Mouse (Mus musculus): ENCODE measurements around the gene Rassf6. TPM values are rescaled to one million over a fixed set of nuclear protein-coding genes. Genes with fewer than 3 reads are reported as not detected.
A peak's percentile ranks its signal among the peaks of the same experiment; 100 is the strongest.
"Not testable (repeated sequence)": the region's sequence is repeated elsewhere in the genome, so short reads cannot be mapped to it uniquely, and the experiment has no call there.

Rassf6 gene
- total RNA-seq, 2 experiments from 2014 or later: 3.7 to 7.4 TPM

DNA sequence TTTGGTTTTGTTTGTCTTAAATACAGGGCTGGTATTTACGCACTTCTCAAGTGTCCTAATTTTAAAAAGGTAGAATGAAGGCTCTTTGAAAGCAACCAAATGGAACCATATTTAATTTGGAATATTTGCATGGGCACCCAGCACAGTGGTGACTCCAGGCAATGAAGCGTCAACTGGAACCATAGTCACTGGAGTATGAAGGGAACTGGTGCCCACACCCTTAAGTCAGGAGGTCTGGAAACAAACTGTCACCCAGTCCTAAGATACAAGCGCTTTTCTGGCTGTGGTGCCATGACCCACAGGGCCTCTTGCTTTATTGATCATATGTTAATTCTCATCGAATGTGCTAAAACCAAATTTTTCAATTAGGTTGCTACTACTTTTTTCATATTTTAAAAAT lies 13.0 kb downstream of the Rassf6 start:
- DNase-seq (ENCODE audit: low spot score in 2 of 2): no peak

DNA sequence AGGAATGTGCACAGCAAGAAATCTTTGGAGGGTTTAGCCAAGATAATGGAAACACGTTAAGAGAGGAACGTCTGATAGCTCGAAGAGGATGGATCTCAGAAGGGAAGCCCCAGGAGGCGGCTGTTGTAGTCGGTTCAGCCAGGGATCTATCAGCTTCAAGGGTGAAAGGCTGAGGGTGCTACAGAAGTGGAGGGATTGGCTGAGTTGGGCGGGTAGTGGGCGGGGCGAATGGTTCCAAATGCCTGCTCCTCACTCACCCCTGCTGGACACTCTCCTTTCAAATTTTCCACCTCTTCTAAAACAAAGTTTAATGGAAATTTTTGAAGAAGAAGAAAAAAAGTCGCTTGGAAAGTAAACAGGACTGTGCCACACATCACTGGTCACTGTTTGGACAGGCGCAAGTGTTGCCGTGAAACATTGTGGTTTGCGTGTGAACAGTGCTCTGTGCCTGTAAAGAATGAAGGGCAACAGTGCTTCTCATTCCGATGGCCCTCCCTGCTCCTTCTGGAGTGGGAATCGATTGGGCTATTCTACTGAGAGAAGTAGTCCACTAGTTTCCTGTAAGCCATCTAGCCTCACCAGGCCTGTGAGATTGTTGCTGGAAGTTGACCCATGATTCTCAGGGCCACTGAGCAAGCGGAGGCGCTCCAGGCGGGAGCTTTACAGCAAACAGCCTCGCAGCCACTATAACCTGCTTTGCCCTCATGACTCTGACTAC lies 15.6 kb downstream of the Rassf6 start:
- DNase-seq (ENCODE audit: low spot score in 2 of 2): no peak

DNA sequence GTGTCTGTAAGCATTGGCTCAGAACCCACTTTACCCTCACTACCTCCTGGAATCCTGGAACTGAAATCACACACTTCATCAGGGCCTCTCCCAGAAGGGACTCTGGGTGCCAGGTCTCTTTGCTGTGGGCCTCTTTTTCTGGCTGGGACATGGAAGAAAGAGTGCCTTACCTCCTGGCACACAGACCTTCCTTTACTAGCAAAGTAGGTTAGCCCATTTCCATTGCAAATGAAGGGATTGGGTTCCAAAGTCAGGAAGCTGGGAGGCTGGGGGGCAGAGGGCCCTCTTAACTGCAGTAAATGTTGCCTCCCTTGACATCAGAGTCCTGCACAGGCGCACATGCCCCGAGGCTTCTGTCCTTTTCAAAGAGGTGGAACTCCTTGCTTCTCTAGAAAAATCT lies 17.2 kb downstream of the Rassf6 start:
- no peak for DNase-seq (ENCODE audit: low spot score in 2 of 2)

DNA sequence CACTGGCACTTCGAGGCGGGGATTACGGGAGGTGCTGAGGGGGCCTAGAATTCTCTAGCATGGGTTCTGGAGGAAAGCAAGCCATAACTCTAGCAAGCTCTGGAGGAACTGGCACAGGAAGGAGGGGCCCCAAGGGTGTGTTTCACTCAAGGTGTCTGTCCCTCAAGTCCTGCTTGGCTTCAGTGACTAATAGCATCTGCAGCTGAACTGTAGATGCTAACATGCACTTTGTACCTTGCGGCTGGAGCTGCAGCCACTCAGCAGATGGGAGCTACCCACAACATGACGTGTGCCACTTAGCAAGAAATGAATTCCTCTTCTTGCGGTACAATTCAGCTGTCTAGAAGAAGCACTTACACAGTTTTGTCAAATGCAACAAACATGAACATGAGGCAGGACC lies 18.7 kb downstream of the Rassf6 start:
- DNase-seq (ENCODE audit: low spot score in 2 of 2): no peak

DNA sequence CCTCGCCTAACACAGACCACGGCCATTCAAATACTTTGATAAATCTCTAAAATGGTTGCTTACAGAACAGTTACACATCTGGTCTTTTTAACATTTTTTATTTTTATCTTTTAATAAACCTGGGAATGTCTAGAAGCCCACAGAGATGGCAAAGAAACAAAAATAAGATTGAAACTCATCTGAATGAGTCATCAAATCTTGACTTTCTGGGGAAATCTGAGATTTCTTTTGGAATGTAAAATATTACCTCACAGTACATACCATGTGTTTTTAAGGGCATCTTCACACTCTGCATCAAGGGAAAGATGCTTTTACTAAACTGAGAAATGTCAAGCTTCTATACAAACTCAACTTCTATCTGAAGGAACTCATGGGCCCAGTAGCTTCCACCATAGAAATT lies 19.1 kb downstream of the Rassf6 start:
- DNase-seq (ENCODE audit: low spot score in 2 of 2): no peak

DNA sequence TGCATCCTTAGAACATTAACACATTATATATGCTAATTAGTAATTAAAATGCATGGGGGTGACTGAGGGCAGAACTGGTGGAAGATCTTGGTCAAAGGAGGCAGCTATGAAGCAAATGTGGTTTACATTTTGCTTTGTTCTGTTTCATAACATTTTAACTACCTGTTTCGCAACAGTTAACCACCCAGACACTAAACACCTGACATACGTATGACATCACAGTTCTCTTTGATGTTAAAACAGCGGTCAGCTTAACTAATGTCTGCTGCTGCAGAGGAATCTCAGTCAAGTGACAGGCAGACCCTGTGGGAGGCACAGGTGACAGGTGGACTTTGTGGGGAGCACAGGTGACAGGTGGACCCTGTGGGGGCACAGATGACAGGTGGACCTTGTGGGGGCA lies 22.6 kb downstream of the Rassf6 start:
- DNase-seq (ENCODE audit: low spot score in 2 of 2): no peak

DNA sequence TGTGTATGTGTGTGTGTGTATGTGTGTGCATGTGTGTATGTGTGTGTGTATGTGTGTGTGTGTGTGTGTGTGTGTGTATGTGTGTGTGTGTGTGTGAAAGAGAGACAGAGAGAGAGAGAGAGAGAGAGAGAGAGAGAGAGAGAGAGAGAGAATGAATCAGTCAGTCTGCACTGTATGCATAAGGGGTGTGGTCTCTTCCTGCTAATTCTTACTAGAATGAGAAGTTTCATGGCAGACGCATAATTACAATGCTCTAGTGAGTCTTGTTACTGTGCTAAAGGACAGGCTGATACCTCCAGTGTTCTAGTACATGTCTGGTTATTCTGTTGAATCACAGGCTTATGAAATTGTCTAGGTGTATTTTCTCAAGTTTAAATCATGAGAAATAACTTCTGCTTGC lies 27.7 kb downstream of the Rassf6 start:
- DNase-seq (ENCODE audit: low spot score in 2 of 2): not testable (repeated sequence)

DNA sequence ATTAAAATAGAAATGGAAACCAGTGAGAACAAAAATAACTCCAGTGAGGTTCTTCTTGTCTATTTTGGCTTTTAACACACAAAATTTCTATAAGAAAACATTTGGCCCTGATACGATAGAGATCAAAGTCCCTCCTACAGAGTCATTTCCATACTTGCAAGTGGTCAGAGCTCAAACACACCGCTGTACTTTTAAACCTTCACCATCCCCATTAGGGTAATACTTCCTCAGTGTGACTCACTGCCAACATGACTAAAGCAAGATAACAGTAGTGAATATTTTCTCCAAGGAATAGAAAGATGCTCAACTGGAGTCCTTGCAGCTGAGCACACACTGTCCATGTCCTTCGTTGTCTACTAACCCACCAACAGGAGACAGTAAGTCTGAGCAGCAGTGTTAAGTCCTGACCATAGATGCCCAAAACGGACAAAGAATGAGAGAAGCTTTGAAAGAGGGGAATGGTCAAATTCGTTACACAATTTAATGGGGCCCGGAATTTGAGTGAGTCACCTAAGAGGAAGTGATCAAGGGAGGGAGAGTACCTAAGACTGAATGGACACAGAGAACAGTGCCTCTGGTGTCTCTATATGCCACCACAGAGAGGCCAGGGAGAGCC lies 28.4 kb downstream of the Rassf6 start:
- no peak for DNase-seq (ENCODE audit: low spot score in 2 of 2)

DNA sequence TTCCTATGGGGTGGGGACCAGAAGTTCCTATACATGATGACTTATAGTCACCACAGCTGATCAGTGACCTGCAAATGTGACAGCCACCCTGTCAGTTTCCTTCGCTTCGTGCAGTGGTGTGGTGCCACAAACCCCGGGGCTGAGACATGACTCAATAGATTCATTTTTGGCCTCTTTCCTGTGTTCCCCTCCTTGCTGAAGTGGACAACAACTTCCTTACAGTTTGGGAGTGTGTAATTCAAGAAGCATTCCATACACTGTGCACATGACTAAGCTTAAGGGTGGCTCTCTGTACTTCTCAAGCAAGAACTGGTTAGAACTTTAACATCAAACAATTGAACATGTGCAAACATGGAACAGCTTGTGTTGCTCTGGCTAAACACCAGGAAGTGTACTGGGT lies 29.1 kb downstream of the Rassf6 start:
- no peak for DNase-seq (ENCODE audit: low spot score in 2 of 2)

DNA sequence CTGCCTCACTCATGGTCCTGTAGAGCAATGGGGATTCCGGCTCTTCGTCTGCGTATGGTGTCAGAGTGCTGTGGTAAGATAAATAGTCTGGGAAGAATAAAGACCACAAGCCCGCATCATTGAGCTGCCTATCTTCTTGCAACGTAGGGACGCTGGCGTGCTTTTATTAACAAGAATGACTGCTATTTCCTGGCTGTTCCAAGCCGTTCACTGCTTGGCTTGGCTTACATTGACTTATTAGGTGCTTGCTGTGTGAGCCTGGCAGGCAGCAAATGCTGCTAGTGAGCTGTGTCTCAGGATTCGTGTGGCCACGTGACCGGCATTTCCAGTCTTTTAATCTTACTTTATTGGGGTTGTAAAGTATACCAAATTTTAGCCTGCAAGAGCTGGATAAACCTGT lies 31.6 kb downstream of the Rassf6 start:
- no peak for DNase-seq (ENCODE audit: low spot score in 2 of 2)

DNA sequence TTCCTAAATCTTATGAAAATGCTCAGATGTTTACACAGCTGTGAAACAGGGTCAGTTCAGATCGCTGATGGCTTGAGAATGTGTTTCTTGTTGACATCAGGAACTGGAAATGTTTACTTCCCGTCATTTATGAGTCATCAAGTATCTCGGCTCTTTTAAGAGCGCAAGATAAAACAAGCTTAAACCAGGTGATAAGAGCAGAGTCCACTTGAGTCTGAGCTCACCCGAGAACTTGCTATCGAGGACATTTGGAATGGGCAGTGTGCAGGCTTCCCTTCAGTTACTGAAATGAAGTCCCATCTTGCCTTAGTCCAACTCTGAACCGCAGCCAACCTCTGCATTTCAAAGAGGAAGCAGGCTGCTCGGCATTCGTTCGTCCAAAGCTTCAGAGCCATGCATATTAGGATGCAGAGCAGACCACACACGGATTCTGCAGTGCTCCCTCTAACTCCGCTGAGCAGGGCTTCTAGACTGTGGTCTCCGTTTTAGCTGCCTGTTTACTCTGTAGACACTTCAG lies 37.0 kb downstream of the Rassf6 start:
- DNase-seq (ENCODE audit: low spot score in 2 of 2): no peak

DNA sequence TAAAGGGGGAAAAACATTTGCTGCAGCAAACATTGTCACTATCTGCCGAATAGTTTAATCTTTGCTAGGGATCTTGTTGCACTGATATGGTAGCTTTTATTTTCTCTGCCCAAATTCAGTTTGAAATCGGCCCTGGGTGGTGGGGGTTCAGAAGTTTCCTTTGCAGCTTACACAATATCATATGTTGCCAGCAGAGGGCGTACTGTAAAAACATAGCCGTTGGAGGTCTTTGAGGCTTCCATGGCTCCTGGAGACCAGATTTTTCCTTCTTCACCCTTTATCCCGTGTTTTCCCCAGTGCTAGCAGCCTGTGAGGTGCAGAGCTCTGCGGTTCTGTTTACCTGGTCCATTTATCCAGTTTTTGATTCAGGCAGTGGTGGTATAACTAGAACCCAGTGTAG lies 39.0 kb downstream of the Rassf6 start:
- DNase-seq (ENCODE audit: low spot score in 2 of 2): peak in 1 of 2 experiments; percentile 14

DNA sequence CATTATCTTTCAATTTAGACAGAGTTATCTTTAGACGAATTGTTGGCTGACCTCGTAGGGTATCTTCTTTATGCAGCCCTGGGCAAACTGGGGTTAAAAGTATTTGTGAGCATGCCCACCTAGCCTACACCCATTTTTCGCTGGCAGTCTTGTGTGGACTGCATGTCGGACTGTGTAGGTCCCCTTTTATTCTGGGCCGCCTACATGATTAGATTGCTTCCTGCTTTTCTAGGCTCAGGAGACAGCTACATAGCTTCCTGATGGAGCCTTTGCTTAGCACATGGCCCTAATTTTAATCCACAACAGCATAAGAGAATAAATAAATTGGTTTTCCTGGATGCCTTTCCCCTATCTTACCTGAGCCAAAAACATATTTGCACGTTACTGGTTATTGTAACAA lies 44.3 kb downstream of the Rassf6 start:
- DNase-seq (ENCODE audit: low spot score in 2 of 2): no peak

DNA sequence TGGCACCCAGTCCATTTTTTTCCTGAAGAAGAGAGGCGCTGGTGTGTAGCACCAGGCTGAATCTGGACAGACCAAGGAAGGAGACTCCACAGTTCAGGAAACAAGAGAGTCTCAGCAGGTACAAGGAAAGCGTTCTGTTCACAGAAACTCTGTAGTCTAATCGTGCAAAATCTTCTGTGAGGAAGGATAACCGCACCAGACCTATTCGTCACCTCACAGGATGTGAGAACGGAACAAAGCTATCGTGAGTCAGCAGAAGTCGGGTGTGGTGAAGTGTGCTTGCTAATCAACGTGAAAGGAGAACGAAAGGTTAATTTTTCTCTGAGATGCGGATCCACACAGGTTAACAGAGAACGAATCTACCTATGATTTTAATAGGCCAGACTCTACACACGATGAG lies 45.5 kb downstream of the Rassf6 start:
- DNase-seq (ENCODE audit: low spot score in 2 of 2): no peak

DNA sequence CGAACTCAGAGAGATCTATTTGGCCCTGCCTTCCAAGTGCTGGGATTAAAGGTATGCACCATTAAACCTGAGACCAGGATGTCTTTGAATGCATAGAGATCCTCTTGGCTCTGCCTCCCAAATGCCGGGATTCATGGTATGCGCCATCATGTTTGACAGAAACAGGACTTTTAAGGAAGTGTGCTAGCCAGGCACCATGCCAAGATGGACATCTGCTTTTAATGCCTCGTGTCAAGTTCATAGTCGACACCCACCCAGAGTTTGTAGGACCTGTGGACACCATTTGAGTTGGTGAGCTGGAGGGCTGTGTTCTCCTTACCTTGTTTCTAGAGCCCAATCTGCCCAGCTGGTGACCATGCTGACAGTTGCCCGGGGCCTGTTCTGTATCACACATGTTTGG lies 48.5 kb downstream of the Rassf6 start:
- no peak for DNase-seq (ENCODE audit: low spot score in 2 of 2)

DNA sequence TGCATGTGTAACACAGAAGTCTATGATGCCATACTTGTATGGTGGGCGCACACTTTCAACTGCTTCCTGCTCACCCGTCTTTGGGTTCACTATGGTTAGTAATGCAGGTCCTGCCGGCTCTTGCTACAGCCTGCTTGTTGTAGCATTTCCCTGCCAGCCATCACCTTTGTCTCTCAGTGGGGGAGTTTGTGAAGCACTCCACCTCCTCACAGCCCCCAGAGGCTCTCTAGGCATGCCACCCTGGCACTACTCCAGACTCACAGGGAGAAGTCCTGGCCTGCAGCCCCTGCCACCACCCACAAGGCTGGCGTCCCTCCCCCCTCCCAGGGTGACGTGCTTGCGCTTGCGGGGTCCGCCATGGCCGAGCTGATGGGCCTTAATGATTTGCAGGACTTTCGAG lies 49.8 kb downstream of the Rassf6 start:
- no peak for DNase-seq (ENCODE audit: low spot score in 2 of 2)

DNA sequence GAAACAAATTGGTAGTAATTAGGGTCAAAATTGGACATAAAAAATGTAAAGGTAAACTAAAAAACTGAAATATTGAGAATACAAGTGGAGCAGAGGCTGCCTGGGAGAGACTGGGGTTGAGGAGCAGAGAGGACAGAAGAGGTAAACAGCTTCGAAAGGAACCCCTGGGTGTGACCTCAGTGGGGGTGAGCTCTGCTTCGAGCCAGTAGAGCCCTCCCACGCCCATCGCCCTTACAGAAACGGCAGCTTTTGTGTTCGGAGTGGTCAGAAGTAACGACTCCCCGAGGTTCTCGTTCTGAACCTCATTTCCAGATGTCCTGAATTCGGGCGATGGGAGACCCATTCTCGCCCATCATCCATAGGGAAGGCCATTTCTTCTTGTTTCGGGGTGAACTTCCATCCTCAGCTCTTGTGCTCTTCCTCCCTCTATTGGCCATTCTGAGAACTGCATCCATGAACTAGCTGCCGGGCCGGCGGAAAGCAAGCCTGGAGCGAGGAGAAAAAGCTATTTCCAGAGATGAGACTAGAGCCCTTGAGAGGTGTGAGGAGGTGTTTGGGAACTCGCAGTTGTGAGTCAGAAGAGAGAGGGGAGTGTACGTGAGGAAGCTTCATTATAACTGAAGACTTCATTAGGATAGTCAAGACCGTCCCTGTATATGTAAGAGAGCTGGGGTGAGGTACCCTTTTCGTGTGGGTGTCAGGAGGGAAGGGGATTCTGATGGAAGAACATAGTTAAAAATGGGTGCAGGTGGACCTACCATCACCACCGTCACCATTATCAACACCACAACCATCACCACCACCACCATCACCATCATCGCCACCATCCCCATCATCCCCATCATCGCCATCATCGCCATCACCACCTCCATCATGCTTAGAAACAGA lies 51.5 kb downstream of the Rassf6 start:
- peak; percentile 48 to 53 for DNase-seq (ENCODE audit: low spot score in 2 of 2)

DNA sequence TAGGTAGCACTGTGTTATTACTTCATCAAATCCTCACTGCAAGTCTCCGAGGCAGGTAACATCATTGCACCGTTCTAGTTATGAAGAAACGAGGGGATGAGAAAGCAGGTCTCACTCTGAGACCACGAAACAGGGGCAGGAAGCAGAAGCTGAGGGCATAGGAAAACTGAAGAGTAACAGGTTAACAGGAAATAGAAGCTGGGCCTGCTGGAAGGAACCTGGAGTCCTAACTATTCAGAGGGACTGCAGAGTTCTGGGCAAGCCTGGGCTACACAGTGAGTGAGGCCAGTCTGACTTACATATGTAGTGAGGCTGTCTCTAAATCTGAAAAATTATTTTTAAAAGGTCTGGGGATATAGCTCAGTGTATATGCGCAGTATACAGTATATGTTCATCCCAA lies 52.4 kb downstream of the Rassf6 start:
- no peak for DNase-seq (ENCODE audit: low spot score in 2 of 2)

DNA sequence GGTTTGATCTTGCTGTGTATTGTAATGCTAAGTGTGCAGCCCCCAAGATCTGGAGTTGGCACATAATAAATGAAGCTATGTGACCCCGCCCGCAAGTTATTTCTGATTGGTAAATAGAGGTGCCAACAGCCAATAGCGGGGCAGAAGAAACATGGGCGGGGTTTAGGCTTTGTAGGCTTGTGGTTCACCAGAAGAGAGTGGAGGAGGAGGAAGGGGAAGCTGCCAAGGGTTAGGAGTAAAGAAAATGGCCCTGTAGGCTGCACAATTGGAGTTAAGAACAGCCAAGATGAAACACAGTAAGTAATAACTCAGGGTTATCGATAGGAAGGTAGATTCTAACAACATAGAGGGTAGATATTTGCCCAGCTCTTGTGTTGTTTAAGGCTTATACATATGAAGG lies 53.9 kb downstream of the Rassf6 start:
- DNase-seq (ENCODE audit: low spot score in 2 of 2): no peak

DNA sequence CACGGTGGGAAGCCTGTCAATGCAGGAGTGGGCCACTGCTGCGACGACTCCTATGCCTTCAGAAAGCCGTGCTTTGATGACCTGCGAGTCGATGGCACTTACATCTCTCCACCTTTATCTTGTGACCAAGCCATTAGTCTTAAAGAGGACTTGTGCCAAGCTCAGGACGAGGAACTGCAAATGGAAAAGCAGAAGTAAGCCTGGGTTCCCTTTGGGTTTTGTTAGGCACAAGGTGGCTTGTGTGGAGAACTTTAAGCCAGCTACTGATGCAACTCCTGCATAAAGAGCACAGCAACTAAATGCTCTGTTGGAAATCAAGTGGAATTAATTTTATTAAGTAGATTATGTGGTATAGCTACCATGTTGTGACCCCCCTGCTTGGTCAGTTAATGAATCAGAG lies 55.7 kb downstream of the Rassf6 start:
- no peak for DNase-seq (ENCODE audit: low spot score in 2 of 2)

DNA sequence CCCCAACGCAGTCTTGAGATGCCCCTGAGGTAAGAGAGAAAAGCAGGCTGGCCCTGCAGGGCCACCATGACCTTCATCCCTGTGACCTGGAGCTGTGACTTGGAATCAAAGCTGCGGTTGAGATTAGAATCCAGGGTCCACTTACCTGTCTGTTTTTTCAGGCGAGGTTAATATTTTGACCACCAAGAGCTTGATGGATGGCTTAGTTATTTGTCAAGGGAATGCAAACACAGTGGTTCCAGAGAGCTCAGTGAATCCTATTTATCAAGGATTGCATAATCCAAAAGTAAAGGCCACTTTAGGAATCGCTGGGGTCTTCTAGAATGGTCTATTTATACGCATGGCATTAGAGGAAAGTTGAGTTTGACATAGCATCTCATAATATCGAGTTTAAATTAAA lies 58.3 kb downstream of the Rassf6 start:
- DNase-seq (ENCODE audit: low spot score in 2 of 2): no peak

DNA sequence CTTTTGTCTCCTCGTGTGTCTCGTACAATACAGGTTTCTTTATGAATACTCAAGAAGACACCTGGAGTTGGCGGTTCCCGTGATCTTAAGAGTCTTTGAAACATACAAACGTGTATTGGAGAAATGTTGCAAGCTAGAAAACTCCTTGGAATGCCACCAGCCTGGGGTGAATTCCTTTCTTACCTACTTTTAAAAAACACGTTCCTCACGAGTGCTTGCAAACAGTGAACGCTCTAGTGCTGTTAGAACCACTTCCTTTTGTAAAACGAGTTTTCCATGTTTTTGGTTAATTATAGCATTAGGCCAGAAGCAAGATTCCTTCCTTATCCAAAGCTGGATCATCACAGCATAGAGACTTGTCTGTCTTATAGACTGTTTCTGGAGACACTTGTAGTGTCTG lies 60.9 kb downstream of the Rassf6 start:
- DNase-seq (ENCODE audit: low spot score in 2 of 2): no peak
